Mouse (Mus musculus) kidney, embryonic 16.5 days (tissue): ENCODE results near the gene Akap14. TPM values are rescaled to one million over a fixed set of nuclear protein-coding genes. Genes with fewer than 3 reads are reported as not detected.
"Not testable (repeated sequence)": the region's sequence is repeated elsewhere in the genome, so short reads cannot be mapped to it uniquely, and the experiment has no call there.

Source experiments
- ATAC-seq: fragments of 200-750 bp; cut with Nextera tagmentation; 2 replicates; pipeline ENCODE4 v1.8.0; 2017; ENCODE audit warnings: moderate TSS enrichment; ENCODE audit not compliant: low FRiP score, low TSS enrichment
- H3K27ac ChIP-seq: fragments of 300-500 bp; sonication (generic); 2 replicates; pipeline ENCODE4 v1.5.1; 2014; ENCODE audit warnings: low read length
- H3K27me3 ChIP-seq: fragments of 300-500 bp; sonication (generic); 2 replicates; pipeline ENCODE4 v1.6.1; 2014; ENCODE audit warnings: low read length, control low read depth, mixed read lengths; ENCODE audit not compliant: insufficient read depth
- H3K36me3 ChIP-seq: fragments of 300-500 bp; sonication (generic); 2 replicates; pipeline ENCODE4 v1.6.1; 2014; ENCODE audit warnings: low read length, control low read depth, mixed read lengths; ENCODE audit not compliant: insufficient read depth
- H3K4me1 ChIP-seq: fragments of 300-500 bp; sonication (generic); 2 replicates; pipeline ENCODE4 v1.6.1; 2014; ENCODE audit warnings: low read length, control low read depth, mixed read lengths; ENCODE audit not compliant: insufficient read depth
- H3K4me2 ChIP-seq: fragments of 300-500 bp; sonication (generic); replicated peaks from 2 replicates; pipeline ENCODE4 v1.6.1; 2014; ENCODE audit warnings: low read depth, low read length
- H3K4me3 ChIP-seq: fragments of 300-500 bp; sonication (generic); 2 replicates; pipeline ENCODE4 v1.5.1; 2014; ENCODE audit warnings: mild to moderate bottlenecking, low read length
- H3K9ac ChIP-seq: fragments of 300-500 bp; sonication (generic); replicated peaks from 2 replicates; pipeline ENCODE4 v1.6.1; 2014; ENCODE audit warnings: low read length
- H3K9me3 ChIP-seq: fragments of 300-500 bp; sonication (generic); 2 replicates; pipeline ENCODE4 v1.6.1; 2016; ENCODE audit warnings: low read length, control low read depth
- WGBS: fragments of 180-500 bp; shearing (Covaris S2); extraction: QIAGEN DNeasy Blood & Tissue Kit; methylation state at CpG from one replicate; pipeline ENCODE4 v1.1.7; 2014; 5-methylcytosine and 5-hydroxymethylcytosine counted together
- polyA plus RNA-seq: library from polyadenylated mRNA; unstranded; fragments of >200 nt; fragmentation: Nextera tagmentation; extraction: Ambion mirVana; gene quantifications from 2 replicates; pipeline ENCODE4 v1.2.1, GENCODE M21; 2015

The Akap14 gene
- polyA plus RNA-seq, 1 experiment from 2014 or later, result not detected

- no peak overlapping the region for H3K27ac ChIP-seq
- 0 out of 2 replicates have a peak, but pooled peaks cover 3% of the 10 kb centered on the region for H3K36me3 ChIP-seq
- no peak overlapping the region for H3K4me2 ChIP-seq
- no peaks in the 10 kb centered on the region for H3K27me3 ChIP-seq
- H3K9me3 ChIP-seq, result no peaks in the 10 kb centered on the region
- no peak for ATAC-seq
- H3K4me3 ChIP-seq, result no peak overlapping the region
- no peaks in the 10 kb centered on the region for H3K4me1 ChIP-seq
- no peak overlapping the region for H3K9ac ChIP-seq
- 65% methylated on average over 4 of the region's 4 CpGs for WGBS
Observed at GRCm38 (mm10) chrX:37157839-37158238, 10.8 kb downstream of the Akap14 start.

DNA sequence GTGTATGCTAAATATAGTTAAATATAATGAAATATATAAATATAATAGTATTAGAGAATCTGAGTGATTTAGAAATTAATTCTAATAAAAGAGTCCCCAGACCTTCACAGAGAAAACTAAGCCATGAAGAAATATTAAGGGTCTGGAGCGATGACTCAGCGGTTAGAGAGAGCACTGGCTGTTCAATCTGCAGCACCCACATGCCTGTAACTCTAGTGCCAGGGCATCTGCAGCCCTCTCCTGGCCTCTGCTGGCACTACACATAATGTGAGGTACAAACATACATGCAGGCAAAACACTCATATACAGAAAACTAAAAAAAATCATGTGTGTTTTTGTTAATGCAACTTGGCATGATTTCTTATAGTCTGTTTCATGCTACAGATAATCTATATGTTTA lies 23.7 kb downstream of the Akap14 start:
- no peaks in the 10 kb centered on the region for H3K27me3 ChIP-seq
- no peak overlapping the region for H3K27ac ChIP-seq
- H3K4me3 ChIP-seq, result no peak overlapping the region
- H3K9me3 ChIP-seq, result no peaks in the 10 kb centered on the region
- H3K36me3 ChIP-seq, result peaks cover 6% of the 10 kb centered on the region; the same call in 1 of the 2 replicates
- ATAC-seq, result no peak
- H3K9ac ChIP-seq, result no peak overlapping the region
- 93% methylated on average over 2 of the region's 2 CpGs for WGBS
- H3K4me1 ChIP-seq, result no peaks in the 10 kb centered on the region
- no peak overlapping the region for H3K4me2 ChIP-seq

- ATAC-seq, H3K4me1 ChIP-seq, H3K9me3 ChIP-seq, H3K36me3 ChIP-seq, H3K4me3 ChIP-seq, H3K4me2 ChIP-seq, H3K9ac ChIP-seq, H3K27ac ChIP-seq, H3K27me3 ChIP-seq: not testable (repeated sequence)
- WGBS, result 67% methylated on average over 2 of the region's 4 CpGs
Observed at GRCm38 (mm10) chrX:37144498-37144897, 24.1 kb downstream of the Akap14 start.

DNA sequence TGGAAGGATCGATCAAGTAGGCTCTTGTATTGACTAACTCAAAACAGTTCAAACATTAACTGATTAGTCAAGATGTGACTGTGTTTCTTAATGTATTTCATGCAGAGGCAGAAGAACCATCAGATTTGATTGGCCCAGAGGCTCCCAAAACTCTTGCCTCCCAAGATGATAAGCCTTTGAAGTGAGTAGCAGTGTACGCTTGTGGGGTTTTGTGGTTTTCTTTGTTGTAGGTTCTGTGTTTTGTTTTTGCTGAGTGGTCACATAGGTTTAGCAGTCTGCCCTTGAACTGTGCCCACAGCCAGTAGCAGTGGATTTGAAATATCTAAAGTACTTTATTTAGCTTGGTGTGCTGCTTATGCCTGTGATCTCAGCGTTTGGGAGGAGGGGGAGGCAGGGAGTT lies 26.9 kb downstream of the Akap14 start:
- Histone ChIP-seq H3K9ac (no peak overlapping the region), H3K27me3 (no peaks in the 10 kb centered on the region), H3K9me3 (no peaks in the 10 kb centered on the region), H3K4me2 (no peak overlapping the region), H3K4me3 (no peak overlapping the region), H3K27ac (no peak overlapping the region), H3K4me1 (no peaks in the 10 kb centered on the region), H3K36me3 (0 out of 2 replicates have a peak, but pooled peaks cover 3% of the 10 kb centered on the region)
- no peak for ATAC-seq
- 90% methylated on average over 3 of the region's 3 CpGs for WGBS

- H3K4me2 ChIP-seq, result peak within 1 kb of the TSS; percentile 57
- peak; percentile 91; the same call in 1 of the 2 replicates for ATAC-seq
- 16% methylated on average over 57 of the region's 58 CpGs for WGBS
Observed at GRCm38 (mm10) chrX:37126671-37127358, 41.8 kb downstream of the Akap14 start, which contains the start of gene Nkap. Gene Nkap, plus strand, starts transcription at chrX:37126795.

GRCm38 (mm10) chrX:37125511-37125910 lies 43.1 kb downstream of the Akap14 start:
- WGBS, result 89% methylated on average over 7 of the region's 7 CpGs
- no peak overlapping the region for H3K27ac ChIP-seq

More at GRCm38 (mm10) chrX:37126671-37127358, 41.8 kb downstream of the Akap14 start, which contains the start of gene Nkap:
- 0 out of 2 replicates have a peak, but pooled peaks cover 2% of the 10 kb centered on the region for H3K36me3 ChIP-seq
- H3K4me1 ChIP-seq, result no peaks in the 10 kb centered on the region
- peak within 1 kb of the TSS; percentile 79 for H3K27ac ChIP-seq
- H3K27me3 ChIP-seq, result no peaks in the 10 kb centered on the region
- no peaks in the 10 kb centered on the region for H3K9me3 ChIP-seq
- H3K4me3 ChIP-seq, result peak within 1 kb of the TSS; percentile 73
- peak within 1 kb of the TSS; percentile 87 for H3K9ac ChIP-seq

GRCm38 (mm10) chrX:37120212-37120611 lies 48.4 kb downstream of the Akap14 start:
- no peak overlapping the region for H3K27ac ChIP-seq
- H3K9ac ChIP-seq, result no peak overlapping the region
- no peaks in the 10 kb centered on the region; the same call in 1 of the 2 replicates for H3K27me3 ChIP-seq
- no peak overlapping the region for H3K4me3 ChIP-seq
- no peaks in the 10 kb centered on the region for H3K4me1 ChIP-seq
- H3K9me3 ChIP-seq, result no peaks in the 10 kb centered on the region
- H3K4me2 ChIP-seq, result no peak overlapping the region
- H3K36me3 ChIP-seq, result no peaks in the 10 kb centered on the region
- ATAC-seq, result no peak
- 75% methylated on average over 5 of the region's 5 CpGs for WGBS

More at GRCm38 (mm10) chrX:37125511-37125910, 43.1 kb downstream of the Akap14 start:
- no peak overlapping the region for H3K4me3 ChIP-seq
- no peak for ATAC-seq
- H3K4me2 ChIP-seq, result no peak overlapping the region
- no peaks in the 10 kb centered on the region for H3K27me3 ChIP-seq
- no peaks in the 10 kb centered on the region for H3K9me3 ChIP-seq
- no peak overlapping the region for H3K9ac ChIP-seq
- H3K4me1 ChIP-seq, result no peaks in the 10 kb centered on the region
- no peaks in the 10 kb centered on the region for H3K36me3 ChIP-seq

DNA sequence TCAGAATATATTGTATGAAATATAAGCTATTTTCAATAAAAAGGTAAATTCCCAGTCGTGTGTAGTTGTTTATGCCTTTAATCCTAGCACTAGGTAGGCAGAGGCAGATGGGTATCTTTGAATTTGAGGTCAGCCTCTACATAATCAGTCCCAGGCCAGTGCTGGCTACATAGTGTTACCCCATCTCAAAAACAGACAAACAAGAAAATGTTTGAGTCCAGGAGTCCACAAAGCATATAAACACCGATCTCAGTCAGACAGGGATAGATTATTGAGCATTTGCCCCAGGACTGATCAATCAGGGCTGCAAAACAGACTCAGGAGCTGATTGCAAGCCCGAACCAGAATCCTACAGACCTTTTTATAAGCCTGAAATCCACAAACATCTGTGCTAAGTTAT lies 49.1 kb downstream of the Akap14 start:
- Histone ChIP-seq H3K27ac (no peak overlapping the region), H3K4me2 (no peak overlapping the region), H3K9ac (no peak overlapping the region), H3K36me3 (no peaks in the 10 kb centered on the region), H3K4me3 (no peak overlapping the region), H3K9me3 (no peaks in the 10 kb centered on the region), H3K4me1 (no peaks in the 10 kb centered on the region), H3K27me3 (no peaks in the 10 kb centered on the region; the same call in 1 of the 2 replicates)
- whole genome bisulfite sequencing, result 68% methylated on average over 3 of the region's 3 CpGs
- ATAC-seq, result no peak

DNA sequence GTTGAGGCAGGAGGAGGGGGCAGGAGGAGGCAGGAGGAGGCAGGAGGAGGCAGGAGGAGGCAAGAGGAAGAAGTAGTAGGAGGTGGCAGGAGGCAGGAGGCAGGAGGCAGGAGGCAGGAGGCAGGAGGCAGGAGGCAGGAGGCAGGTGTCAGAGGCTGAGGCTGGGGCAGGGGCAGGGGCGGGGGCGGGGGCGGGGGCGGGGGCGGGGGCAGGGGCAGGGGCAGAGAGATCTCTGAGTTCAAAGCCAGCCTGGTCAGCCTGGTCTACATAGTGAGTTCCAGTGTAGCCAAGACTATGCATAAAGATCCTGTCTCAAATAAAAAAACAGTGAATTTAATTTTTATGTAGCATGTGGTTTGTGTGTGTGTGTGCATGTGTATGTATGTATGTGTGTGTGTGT lies 51.6 kb downstream of the Akap14 start:
- WGBS, result 40% methylated on average over 1 of the region's 5 CpGs
- Histone ChIP-seq H3K9me3 (no peaks in the 10 kb centered on the region), H3K27me3 (no peaks in the 10 kb centered on the region; the same call in 1 of the 2 replicates), H3K9ac (no peak overlapping the region), H3K4me3 (no peak overlapping the region), H3K27ac (no peak overlapping the region), H3K4me1 (no peaks in the 10 kb centered on the region), H3K4me2 (no peak overlapping the region), H3K36me3 (no peaks in the 10 kb centered on the region)
- ATAC-seq, result no peak

DNA sequence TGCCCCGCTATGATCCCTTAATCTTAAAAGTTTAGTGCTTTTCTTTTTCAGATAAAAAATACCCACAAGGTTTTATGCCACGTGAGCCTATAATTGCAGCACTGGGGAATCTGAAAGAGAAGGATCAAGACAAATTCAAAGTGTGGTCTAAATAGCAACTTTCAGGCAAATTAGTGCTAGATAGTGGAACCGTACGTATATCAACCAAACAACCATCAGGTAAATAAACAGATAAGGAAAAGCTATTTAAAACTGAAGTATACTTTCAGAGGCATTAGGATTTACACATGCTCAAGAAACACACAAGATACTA lies 57.8 kb downstream of the Akap14 start:
- Histone ChIP-seq H3K4me2 (no peak overlapping the region; the same call in 1 of the 2 replicates), H3K27me3 (no peaks in the 10 kb centered on the region), H3K9ac (no peak overlapping the region), H3K9me3 (no peaks in the 10 kb centered on the region), H3K27ac (no peak overlapping the region), H3K4me1 (0 out of 2 replicates have a peak, but pooled peaks cover 5% of the 10 kb centered on the region), H3K36me3 (no peaks in the 10 kb centered on the region), H3K4me3 (no peak overlapping the region)
- WGBS, result 72% methylated on average over 4 of the region's 4 CpGs
- no peak for ATAC-seq
